Mouse (Mus musculus) stomach, embryonic 15.5 days (tissue): ENCODE measurements around the gene Kif26b. TPM values are rescaled to one million over a fixed set of nuclear protein-coding genes. Genes with fewer than 3 reads are reported as not detected.

Experiments
- ATAC-seq: fragments of 200-750 bp; cut with Nextera tagmentation; 2 replicates; pipeline ENCODE4 v1.8.0; 2017; ENCODE audit warnings: low read depth, moderate number of reproducible peaks, moderate TSS enrichment; ENCODE audit not compliant: insufficient read depth, low FRiP score
- H3K27ac ChIP-seq: fragments of 300-500 bp; sonication (generic); 2 replicates; pipeline ENCODE4 v1.5.1; 2015; ENCODE audit warnings: mild to moderate bottlenecking, inconsistent platforms
- H3K27me3 ChIP-seq: fragments of 300-500 bp; sonication (generic); replicated peaks from 2 replicates; pipeline ENCODE4 v1.6.1; 2015; ENCODE audit warnings: inconsistent platforms
- H3K36me3 ChIP-seq: fragments of 300-500 bp; sonication (generic); 2 replicates; pipeline ENCODE4 v1.6.1; 2015; ENCODE audit warnings: inconsistent platforms
- H3K4me1 ChIP-seq: fragments of 300-500 bp; sonication (generic); 2 replicates; pipeline ENCODE4 v1.6.1; 2015; ENCODE audit warnings: inconsistent platforms
- H3K4me2 ChIP-seq: fragments of 300-500 bp; sonication (generic); 2 replicates; pipeline ENCODE4 v1.6.1; 2015; ENCODE audit warnings: mild to moderate bottlenecking, inconsistent platforms
- H3K4me3 ChIP-seq: fragments of 300-500 bp; sonication (generic); replicated peaks from 2 replicates; pipeline ENCODE4 v1.5.1; 2015; ENCODE audit warnings: inconsistent platforms
- H3K9ac ChIP-seq: fragments of 300-500 bp; sonication (generic); 2 replicates; pipeline ENCODE4 v1.6.1; 2015; ENCODE audit warnings: inconsistent platforms
- H3K9me3 ChIP-seq: fragments of 300-500 bp; sonication (generic); 2 replicates; pipeline ENCODE4 v1.6.1; 2016; ENCODE audit warnings: inconsistent platforms
- WGBS: fragments of 180-500 bp; shearing (Covaris S2); methylation state at CpG from one replicate; pipeline ENCODE4 v1.1.7; 2015; 5-methylcytosine and 5-hydroxymethylcytosine counted together
- polyA plus RNA-seq: library from polyadenylated mRNA; unstranded; fragments of >200 nt; fragmentation: Nextera tagmentation; extraction: Ambion mirVana; gene quantifications from 2 replicates; pipeline ENCODE4 v1.2.1, GENCODE M21; 2015

Kif26b gene
- polyA plus RNA-seq, 1 experiment from 2014 or later, result 3.4 TPM

DNA sequence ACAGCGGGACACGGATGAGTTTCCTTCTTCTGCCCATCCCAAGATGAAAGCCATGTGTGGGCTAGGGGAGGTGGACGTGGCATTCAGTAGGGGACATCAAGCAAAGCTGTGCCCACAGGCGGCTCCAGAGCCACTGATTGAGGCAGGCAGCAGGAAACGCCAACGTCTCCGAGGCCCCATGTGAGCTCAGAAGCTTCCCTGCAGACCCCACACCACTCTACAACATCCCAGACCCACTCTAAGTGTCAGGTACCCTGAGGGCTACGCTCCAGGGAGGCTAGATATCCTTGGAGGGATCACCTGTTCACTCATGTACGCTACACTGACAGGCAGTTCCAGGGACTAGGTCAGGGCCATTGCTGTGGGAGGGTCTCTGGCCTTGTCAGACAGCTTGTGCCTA is 432.7 kb downstream of the Kif26b start:
- ATAC-seq, result no peak
- peaks cover 3% of the 10 kb centered on the region; the same call in 1 of the 2 replicates for H3K4me1 ChIP-seq
- WGBS, result 76% methylated on average over 9 of the region's 9 CpGs
- no peak overlapping the region for H3K4me3 ChIP-seq
- no peak overlapping the region for H3K27ac ChIP-seq
- no peak overlapping the region for H3K9ac ChIP-seq
- H3K27me3 ChIP-seq, result no peaks in the 10 kb centered on the region
- H3K9me3 ChIP-seq, result no peaks in the 10 kb centered on the region
- H3K4me2 ChIP-seq, result no peak overlapping the region
- H3K36me3 ChIP-seq, result no peaks in the 10 kb centered on the region

DNA sequence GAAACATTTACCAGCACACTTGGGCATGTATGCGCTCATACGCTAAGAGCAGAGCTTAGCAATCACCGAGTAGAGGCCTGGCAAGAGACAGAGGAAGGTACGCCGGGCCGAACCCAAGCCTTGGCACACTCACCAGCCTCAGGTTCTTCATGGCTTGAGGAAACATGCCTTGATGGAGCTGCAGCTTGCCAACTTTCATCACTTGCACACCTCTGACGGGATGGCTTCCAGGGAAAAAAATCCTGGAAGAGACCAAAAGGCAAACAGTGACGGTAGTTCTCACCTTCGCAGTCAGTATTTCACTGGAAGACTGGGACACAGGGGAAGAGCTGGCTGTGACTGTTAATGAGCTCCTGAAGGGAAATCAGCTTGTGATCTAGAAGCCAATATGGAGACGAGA is 443.1 kb downstream of the Kif26b start:
- Histone ChIP-seq H3K27me3 (no peaks in the 10 kb centered on the region), H3K4me1 (no peaks in the 10 kb centered on the region), H3K36me3 (no peaks in the 10 kb centered on the region), H3K4me2 (no peak overlapping the region), H3K9me3 (no peaks in the 10 kb centered on the region), H3K27ac (no peak overlapping the region), H3K9ac (no peak overlapping the region), H3K4me3 (no peak overlapping the region)
- ATAC-seq, result no peak
- 87% methylated on average over 10 of the region's 10 CpGs for WGBS

- Histone ChIP-seq H3K9ac (no peak overlapping the region), H3K4me3 (no peak overlapping the region), H3K9me3 (no peaks in the 10 kb centered on the region), H3K27me3 (no peaks in the 10 kb centered on the region), H3K27ac (no peak overlapping the region), H3K4me1 (peaks cover 4% of the 10 kb centered on the region; the same call in 1 of the 2 replicates), H3K36me3 (no peaks in the 10 kb centered on the region), H3K4me2 (no peak overlapping the region)
- WGBS, result 40% methylated on average over 8 of the region's 8 CpGs
- peak; percentile 43; the same call in 1 of the 2 replicates for ATAC-seq
Measured at GRCm38 (mm10) chr1:178978617-178979245, 449.8 kb downstream of the Kif26b start.

GRCm38 (mm10) chr1:178980185-178980584 is 451.3 kb downstream of the Kif26b start:
- Histone ChIP-seq H3K27ac (no peak overlapping the region), H3K4me3 (no peak overlapping the region), H3K4me1 (peaks cover 4% of the 10 kb centered on the region; the same call in 1 of the 2 replicates), H3K27me3 (no peaks in the 10 kb centered on the region), H3K4me2 (no peak overlapping the region), H3K9ac (no peak overlapping the region), H3K9me3 (no peaks in the 10 kb centered on the region), H3K36me3 (no peaks in the 10 kb centered on the region)
- ATAC-seq, result no peak

GRCm38 (mm10) chr1:178981641-178982040 is 452.7 kb downstream of the Kif26b start:
- H3K36me3 ChIP-seq, result no peaks in the 10 kb centered on the region
- no peaks in the 10 kb centered on the region for H3K9me3 ChIP-seq
- no peak overlapping the region for H3K9ac ChIP-seq
- no peak overlapping the region for H3K4me3 ChIP-seq
- WGBS, result 72% methylated on average over 5 of the region's 5 CpGs
- no peak overlapping the region for H3K27ac ChIP-seq
- peaks cover 4% of the 10 kb centered on the region; the same call in 1 of the 2 replicates for H3K4me1 ChIP-seq
- H3K4me2 ChIP-seq, result no peak overlapping the region
- H3K27me3 ChIP-seq, result no peaks in the 10 kb centered on the region
- ATAC-seq, result no peak

DNA sequence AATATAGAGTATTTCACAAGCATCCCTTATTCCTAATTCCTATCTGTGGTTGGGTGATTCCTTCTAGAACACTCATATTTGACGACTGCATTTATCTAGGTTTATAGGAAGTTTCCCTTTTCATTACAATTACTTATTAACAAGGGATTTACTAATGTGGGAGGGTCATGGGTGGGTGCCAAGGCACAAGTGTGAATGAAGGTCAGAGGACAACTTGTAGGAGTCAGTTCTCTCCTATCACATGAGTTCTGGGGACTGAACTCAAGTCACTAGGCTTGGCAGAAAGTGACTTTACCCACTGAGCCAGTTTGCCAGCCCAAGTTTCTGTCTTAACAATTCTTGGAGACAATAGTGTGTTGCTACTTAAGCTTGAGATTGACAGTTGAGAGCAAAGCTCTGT is 459.3 kb downstream of the Kif26b start:
- Histone ChIP-seq H3K36me3 (no peaks in the 10 kb centered on the region), H3K4me2 (no peak overlapping the region), H3K27me3 (no peaks in the 10 kb centered on the region), H3K9ac (no peak overlapping the region), H3K4me3 (no peak overlapping the region), H3K4me1 (no peaks in the 10 kb centered on the region), H3K27ac (no peak overlapping the region), H3K9me3 (no peaks in the 10 kb centered on the region)
- no peak for ATAC-seq
- WGBS, result 63% methylated on average over 1 of the region's 1 CpGs

Other genes starting within 250 kb of the Kif26b start
- gene Cox20, start 210.0 kb upstream of the Kif26b start, polyA plus RNA-seq, result 134 and 137 TPM in 2 replicates
- 375 and 402 TPM in 2 replicates for gene Hnrnpu, start 191.3 kb upstream of the Kif26b start, polyA plus RNA-seq
- gene Efcab2, start 123.0 kb upstream of the Kif26b start, polyA plus RNA-seq, result 6.3 and 6.9 TPM in 2 replicates